Mouse (Mus musculus) ES-E14 (cell line): Measurements from ENCODE around the gene Enpp1. TPM values are rescaled to one million over a fixed set of nuclear protein-coding genes. Genes with fewer than 3 reads are reported as not detected.

Experiments
- DNase-seq: peaks from one replicate; pipeline ENCODE4 v3.0.0-alpha.2; 2013; ENCODE audit warnings: low read depth, low spot score
- H3K27ac ChIP-seq: 2 replicates; pipeline ENCODE4 v1.5.1; 2012; ENCODE audit warnings: low read depth, mild to moderate bottlenecking, low read length, moderate library complexity, mixed read lengths; ENCODE audit not compliant: poor library complexity, insufficient read depth, severe bottlenecking
- H3K36me3 ChIP-seq: 2 replicates; pipeline ENCODE4 v1.6.1; 2012; ENCODE audit warnings: mild to moderate bottlenecking, low read length, moderate library complexity, mixed read lengths; ENCODE audit not compliant: control insufficient read depth, poor library complexity, insufficient read depth, severe bottlenecking
- H3K4me1 ChIP-seq, 2 experiments: fragments of 150-350 bp in 1 of 2; sonication (generic) in 1 of 2; 2 replicates each; pipeline ENCODE4 v1.6.1; 2012; ENCODE audit warnings: low read length in 2 of 2, mild to moderate bottlenecking in 1 of 2, mixed read lengths in 1 of 2; ENCODE audit not compliant: control insufficient read depth in 2 of 2, insufficient read depth in 2 of 2, poor library complexity in 1 of 2
- H3K4me3 ChIP-seq, 2 experiments: fragments of 150-350 bp in 1 of 2; sonication (generic) in 1 of 2; 2 replicates each; pipeline ENCODE4 v1.5.1; 2012; ENCODE audit warnings: low read length in 2 of 2, low read depth in 1 of 2, mild to moderate bottlenecking in 1 of 2, mixed read lengths in 1 of 2; ENCODE audit not compliant: insufficient read depth in 1 of 2, poor library complexity in 1 of 2, severe bottlenecking in 1 of 2
- H3K9ac ChIP-seq: 2 replicates; pipeline ENCODE4 v1.6.1; 2012; ENCODE audit warnings: low read depth, mild to moderate bottlenecking, low read length, mixed read lengths; ENCODE audit not compliant: poor library complexity, insufficient read depth, severe bottlenecking
- H3K9me3 ChIP-seq: fragments of 150-350 bp; sonication (generic); 2 replicates; pipeline ENCODE4 v1.6.1; 2012; ENCODE audit warnings: low read depth, mild to moderate bottlenecking, low read length; ENCODE audit not compliant: control insufficient read depth, insufficient read depth
- CHD2 ChIP-seq: IDR thresholded peaks from 2 replicates; pipeline ENCODE4 v1.6.1; 2014; ENCODE audit warnings: mild to moderate bottlenecking, low read depth, low read length, inconsistent platforms
- HCFC1 ChIP-seq: IDR thresholded peaks from 2 replicates; pipeline ENCODE4 v1.6.1; 2012; ENCODE audit warnings: low read length, inconsistent platforms, borderline replicate concordance; ENCODE audit not compliant: insufficient read depth
- MAFK ChIP-seq: IDR thresholded peaks from 2 replicates; pipeline ENCODE4 v1.6.1; 2014; ENCODE audit warnings: mild to moderate bottlenecking, low read depth, low read length, inconsistent platforms; ENCODE audit not compliant: insufficient read depth
- ZC3H11A ChIP-seq: IDR thresholded peaks from 2 replicates; pipeline ENCODE4 v1.6.1; 2012; ENCODE audit warnings: low read depth, mild to moderate bottlenecking, inconsistent platforms, low read length, borderline replicate concordance
- ZNF384 ChIP-seq: IDR thresholded peaks from 2 replicates; pipeline ENCODE4 v1.6.1; 2012; ENCODE audit warnings: low read depth, low read length, inconsistent platforms
- in situ Hi-C, 2 experiments: fragments of 600-800 bp; cut with MboI; formaldehyde crosslinking; loops; one replicate each; pipeline ENCODE4 v1.15.1; 2025; ENCODE audit warnings: low sequenced_read_pairs in 2 of 2, inconsistent platforms in 1 of 2; ENCODE audit not compliant: unreplicated experiment in 2 of 2
- total RNA-seq: library from RNA; depleted of rRNA; stranded (reverse); fragments of 300-350 nt; gene quantifications from 2 replicates; pipeline ENCODE4 v1.2.3, GENCODE M21; 2012

Gene Enpp1
- total RNA-seq, 1 experiment: 0.62 TPM

DNA sequence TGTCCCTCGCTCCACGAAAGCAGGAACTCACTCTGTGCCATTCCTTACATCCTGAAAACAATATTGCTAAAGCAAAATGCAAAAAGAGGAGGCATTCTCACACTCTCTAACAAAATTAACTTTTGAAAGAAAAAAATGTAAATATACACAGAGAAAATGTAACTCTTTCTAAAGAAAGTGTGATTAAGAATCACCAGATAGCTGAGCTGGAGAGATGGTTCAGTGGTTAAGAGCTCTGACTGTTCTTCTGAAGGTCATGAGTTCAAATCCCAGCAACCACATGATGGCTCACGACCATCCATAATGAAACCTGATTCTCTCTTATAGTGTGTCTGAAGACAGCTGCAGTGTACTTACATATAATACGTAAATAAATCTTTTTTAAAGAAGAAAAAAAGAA lies 7.4 kb upstream of the Enpp1 start:
- H3K4me1 ChIP-seq: no peaks in the 10 kb centered on the region
- H3K9me3 ChIP-seq: no peaks in the 10 kb centered on the region
- H3K9ac ChIP-seq: no peak overlapping the region
- in situ Hi-C loops: no loop called here
- TF ChIP-seq HCFC1 (no peak), MAFK (no peak), CHD2 (no peak), ZNF384 (no peak), ZC3H11A (no peak)
- no peak overlapping the region for H3K27ac ChIP-seq
- no peaks in the 10 kb centered on the region for H3K36me3 ChIP-seq
- DNase-seq: no peak
- no peak overlapping the region for H3K4me3 ChIP-seq

DNA sequence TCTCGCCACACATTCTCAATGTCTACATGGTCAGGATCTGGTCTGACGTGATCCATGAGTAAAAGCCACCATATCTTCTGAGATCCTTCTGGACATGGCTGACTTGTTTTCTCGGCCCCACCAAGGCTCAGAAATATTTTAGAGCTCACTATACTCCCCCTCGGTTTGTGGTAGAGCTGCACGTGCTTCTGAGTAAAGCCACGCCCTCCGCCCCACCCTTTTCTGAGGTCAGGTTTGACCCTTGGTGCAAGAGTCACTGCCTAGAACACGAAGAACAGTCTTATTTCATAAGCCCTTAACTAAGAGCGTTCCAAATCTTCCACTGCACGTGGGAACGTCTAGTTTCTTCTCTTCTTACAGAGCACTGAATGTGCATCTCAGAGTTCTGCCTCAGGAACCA lies 6.8 kb upstream of the Enpp1 start:
- TF ChIP-seq HCFC1: no peak
- no peak for TF ChIP-seq ZNF384
- no peak for TF ChIP-seq CHD2
- TF ChIP-seq ZC3H11A: no peak
- no peak for TF ChIP-seq MAFK
- Histone ChIP-seq H3K4me1 (no peaks in the 10 kb centered on the region), H3K4me3 (no peak overlapping the region), H3K27ac (no peak overlapping the region), H3K9ac (no peak overlapping the region), H3K36me3 (no peaks in the 10 kb centered on the region), H3K9me3 (no peaks in the 10 kb centered on the region)
- no peak for DNase-seq
- in situ Hi-C loops: no loop called here

DNA sequence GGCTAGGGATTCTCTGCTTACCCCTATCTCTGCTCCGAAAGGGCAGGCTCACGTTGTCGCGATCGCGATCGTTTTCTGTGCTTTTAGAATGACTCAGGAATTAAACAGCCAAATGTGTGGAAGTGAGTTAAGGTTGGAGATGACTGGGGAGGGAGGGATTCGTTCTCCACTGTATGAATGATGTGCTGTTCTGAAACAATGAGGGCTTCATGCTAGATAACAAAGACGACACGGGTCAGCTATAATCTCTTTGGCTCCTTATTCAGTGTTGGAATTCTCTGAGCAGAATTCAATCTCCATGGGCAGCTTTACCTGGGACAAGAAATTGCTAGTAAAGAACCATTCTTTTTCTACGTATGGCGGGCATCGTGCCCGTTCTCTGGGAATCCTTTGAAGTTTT lies 6.1 kb upstream of the Enpp1 start:
- in situ Hi-C loops: no loop called here
- H3K9me3 ChIP-seq: no peaks in the 10 kb centered on the region

DNA sequence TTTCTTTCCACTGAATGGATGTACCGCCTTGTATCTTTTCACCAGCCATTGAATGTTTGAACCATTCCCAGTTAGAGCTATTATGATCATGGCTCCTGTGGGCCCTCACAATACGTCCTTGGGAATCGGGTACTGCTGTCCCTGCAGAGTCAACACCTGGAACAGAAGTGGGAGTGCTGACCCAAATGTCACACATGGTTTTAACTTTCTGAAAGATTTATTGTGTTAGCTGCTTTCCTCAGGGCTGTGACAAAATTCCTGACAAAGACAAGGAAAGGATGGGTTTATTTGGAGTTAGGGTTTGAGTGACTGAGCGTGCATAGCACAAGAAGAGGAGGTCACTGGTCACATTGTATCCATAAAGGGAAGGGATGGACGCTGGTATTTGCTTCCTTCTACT lies 4.3 kb upstream of the Enpp1 start:
- no peaks in the 10 kb centered on the region for H3K36me3 ChIP-seq
- H3K9ac ChIP-seq: no peak overlapping the region
- no peaks in the 10 kb centered on the region for H3K4me1 ChIP-seq
- DNase-seq: no peak
- no peak for TF ChIP-seq HCFC1
- TF ChIP-seq MAFK: no peak
- no peak for TF ChIP-seq ZNF384
- TF ChIP-seq CHD2: no peak
- no peak for TF ChIP-seq ZC3H11A
- H3K4me3 ChIP-seq: no peak overlapping the region
- H3K27ac ChIP-seq: no peak overlapping the region
- H3K9me3 ChIP-seq: no peaks in the 10 kb centered on the region
- in situ Hi-C loops: no loop called here

More for the DNA sequence above, 6.1 kb upstream of the Enpp1 start:
- H3K27ac ChIP-seq: no peak overlapping the region
- H3K4me1 ChIP-seq: no peaks in the 10 kb centered on the region
- no peak overlapping the region for H3K9ac ChIP-seq
- no peak for DNase-seq
- no peak overlapping the region for H3K4me3 ChIP-seq
- TF ChIP-seq HCFC1 (no peak), ZNF384 (no peak)
- H3K36me3 ChIP-seq: no peaks in the 10 kb centered on the region

DNA sequence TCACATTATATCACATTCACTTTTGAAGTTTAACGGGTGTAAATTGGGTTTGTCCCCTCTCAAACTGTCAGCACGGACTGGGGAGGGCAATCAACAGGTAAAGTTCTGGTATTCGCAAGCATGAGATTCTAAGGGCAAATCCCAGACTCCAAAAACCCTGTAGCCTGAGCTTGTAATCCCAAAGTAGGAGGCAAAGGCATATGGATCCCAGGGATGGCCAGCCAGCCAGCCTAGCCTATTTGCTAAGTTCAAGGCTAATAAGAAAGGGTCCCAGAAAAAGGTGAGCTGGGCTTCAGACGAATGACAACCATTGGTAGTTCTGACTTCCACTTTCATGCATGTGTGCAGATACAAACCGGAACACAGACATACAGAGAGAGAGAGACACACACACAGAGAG lies 942 bp upstream of the Enpp1 start:
- in situ Hi-C loops: no loop called here
- DNase-seq: no peak
- H3K9me3 ChIP-seq: no peaks in the 10 kb centered on the region
- H3K4me3 ChIP-seq: no peak overlapping the region
- no peaks in the 10 kb centered on the region for H3K4me1 ChIP-seq
- H3K9ac ChIP-seq: no peak overlapping the region
- no peaks in the 10 kb centered on the region for H3K36me3 ChIP-seq
- no peak overlapping the region for H3K27ac ChIP-seq
- TF ChIP-seq ZC3H11A: no peak
- no peak for TF ChIP-seq HCFC1
- TF ChIP-seq ZNF384: no peak
- no peak for TF ChIP-seq MAFK
- TF ChIP-seq CHD2: no peak
